Mouse (Mus musculus): ENCODE measurements around the gene Csnk1d. TPM values are rescaled to one million over a fixed set of nuclear protein-coding genes. Genes with fewer than 3 reads are reported as not detected.

Gene Csnk1d
- total RNA-seq, 2 experiments from 2014 or later = 85.4 to 111 TPM

GRCm38 (mm10) chr11:120917756-120918155 lies 73.4 kb downstream of the Csnk1d start:
- no peak for DNase-seq (ENCODE audit: low spot score in 2 of 2)

- no peak for DNase-seq (ENCODE audit: low spot score in 2 of 2)
These were observed 74.7 kb downstream of the Csnk1d start for GRCm38 (mm10) chr11:120916477-120916876.

DNA sequence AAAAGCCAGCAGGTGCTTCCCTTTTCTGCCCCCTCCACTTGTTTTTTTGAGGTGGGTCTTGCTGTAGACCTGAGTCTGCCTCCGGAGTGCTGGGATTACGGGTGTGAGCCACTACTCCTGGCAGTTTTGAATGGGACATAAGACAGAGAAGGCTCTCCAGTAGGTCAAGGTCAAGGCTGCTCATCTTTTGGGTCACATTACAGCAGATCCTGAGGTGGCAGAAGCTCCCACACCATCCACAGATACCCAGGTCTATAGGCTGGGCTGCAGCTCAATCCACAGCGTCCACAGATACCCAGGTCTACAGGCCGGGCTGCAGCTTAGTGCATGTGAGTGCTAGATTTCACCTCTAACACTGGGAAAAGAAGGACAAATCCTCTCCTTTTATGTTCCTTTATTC lies 77.3 kb downstream of the Csnk1d start:
- no peak for DNase-seq (ENCODE audit: low spot score in 2 of 2)

Other genes with a start within 250 kb of the Csnk1d start
- 10 to 100 TPM; 26.7 to 27.1 TPM for gene Hmga1b, start 228.5 kb downstream of the Csnk1d start, total RNA-seq (2021)
- 10 to 100 TPM in 1 of 2 experiments, 1 to 10 TPM in 1; 8.3 to 10.9 TPM for gene Rfng, start 207.1 kb downstream of the Csnk1d start, total RNA-seq (2021)
- 10 to 100 TPM; 67.1 to 70.9 TPM for gene Gps1, start 207.1 kb downstream of the Csnk1d start, total RNA-seq (2021)
- gene Dus1l, start 194.9 kb downstream of the Csnk1d start, total RNA-seq (2021) = 10 to 100 TPM; 37.8 TPM
- gene Fasn, start 166.8 kb downstream of the Csnk1d start, total RNA-seq (2021) = 10 to 100 TPM; 48.6 to 49.9 TPM
- 1 to 10 TPM; 6.2 TPM for gene Ccdc57, start 58.5 kb downstream of the Csnk1d start, total RNA-seq (2021)
- 100 to 1,000 TPM; 151 to 160 TPM for gene Slc16a3, start 42.9 kb downstream of the Csnk1d start, total RNA-seq (2021)
- gene Cd7, start 48.1 kb upstream of the Csnk1d start, total RNA-seq (2021) = not detected
- gene Sectm1b, start 72.2 kb upstream of the Csnk1d start, total RNA-seq (2021) = not detected
- gene Sectm1a, start 89.9 kb upstream of the Csnk1d start, total RNA-seq (2021) = not detected
- gene Tex19.2, start 127.3 kb upstream of the Csnk1d start, total RNA-seq (2021) = not detected
- under 1 TPM in 1 of 2 experiments, not detected in 1; 0.15 TPM for gene Tex19.1, start 154.8 kb upstream of the Csnk1d start, total RNA-seq (2021)
- gene Uts2r, start 168.9 kb upstream of the Csnk1d start, total RNA-seq (2021) = 1 to 10 TPM; 3.6 to 5.1 TPM
- 10 to 100 TPM; 14.4 to 14.8 TPM for gene Hexdc, start 213.1 kb upstream of the Csnk1d start, total RNA-seq (2021)
- gene Ogfod3, start 213.4 kb upstream of the Csnk1d start, total RNA-seq (2021) = 10 to 100 TPM; 14.6 to 14.7 TPM
- gene Cybc1, start 238.0 kb upstream of the Csnk1d start, total RNA-seq (2021) = 10 to 100 TPM; 14.2 to 15.5 TPM
- 10 to 100 TPM; 36.7 to 38.8 TPM for gene Narf, start 245.9 kb upstream of the Csnk1d start, total RNA-seq (2021)